In genomic region chr11:100702906-100703305, GRCm38 (mm10) we compare ENCODE assay signal across 8 mouse cellular contexts. TPM values are rescaled to one million over a fixed set of nuclear protein-coding genes. Genes with fewer than 3 reads are reported as not detected.
DNase-seq lines count a peak whose midpoint lies in the region; ATAC-seq and TF ChIP-seq lines count a peak whose summit lies in the region.

No protein-coding gene starts in this region.

- H3K4me1 ChIP-seq in heart, embryonic 13.5 days, result peaks cover 17% of the 10 kb centered on the region
- H3K4me1 ChIP-seq in spleen, adult 2 months (ENCODE audit: control insufficient read depth, insufficient read depth, insufficient read length), result peaks cover 14% of the 10 kb centered on the region; the same call in 1 of the 2 replicates
- H3K4me1 ChIP-seq in limb, embryonic 12.5 days (replicated peaks), result peaks cover 13% of the 10 kb centered on the region; the same call in 1 of the 2 replicates
- peaks cover 6% of the 10 kb centered on the region; the same call in 1 of the 2 replicates for H3K4me1 ChIP-seq in stomach, embryonic 16.5 days (ENCODE audit: control insufficient read depth, insufficient read depth, low read length)

- H3K27me3 ChIP-seq in heart, embryonic 13.5 days (replicated peaks), result 0 out of 2 replicates have a peak, but pooled peaks cover 8% of the 10 kb centered on the region
- H3K27me3 ChIP-seq in spleen, adult 2 months (ENCODE audit: control insufficient read depth, insufficient read depth, low read length), result no peaks in the 10 kb centered on the region
- 0 out of 2 replicates have a peak, but pooled peaks cover 7% of the 10 kb centered on the region for H3K27me3 ChIP-seq in limb, embryonic 12.5 days
- no peaks in the 10 kb centered on the region for H3K27me3 ChIP-seq in stomach, embryonic 16.5 days (ENCODE audit: control insufficient read depth, insufficient read depth, low read length)

- H3K36me3 ChIP-seq in heart, embryonic 13.5 days, result peaks cover 38% of the 10 kb centered on the region
- H3K36me3 ChIP-seq in spleen, adult 2 months (ENCODE audit: control insufficient read depth, insufficient read depth, low read length), result peaks cover 20% of the 10 kb centered on the region
- H3K36me3 ChIP-seq in limb, embryonic 12.5 days, result peaks cover 37% of the 10 kb centered on the region
- H3K36me3 ChIP-seq in stomach, embryonic 16.5 days (ENCODE audit: control insufficient read depth, insufficient read depth, low read length), result peaks cover 4% of the 10 kb centered on the region; the same call in 1 of the 2 replicates

- no peak for ATAC-seq in heart, embryonic 13.5 days (ENCODE audit: extremely low read depth, insufficient number of reproducible peaks, low FRiP score, low TSS enrichment)
- no peak for ATAC-seq in limb, embryonic 12.5 days (ENCODE audit: insufficient number of reproducible peaks, insufficient read depth, low FRiP score, low TSS enrichment, low read depth)
- ATAC-seq in stomach, embryonic 16.5 days (ENCODE audit: insufficient read depth, low FRiP score), result no peak; the same call in 1 of the 2 replicates

- no peak for TF ChIP-seq CTCF in spleen, adult 2 months (IDR thresholded peaks at IDR 0.05; ENCODE audit: extremely low read depth, insufficient read depth, insufficient read length, insufficient replicate concordance)

- H3K27ac ChIP-seq in heart, embryonic 13.5 days (replicated peaks), result no peak overlapping the region
- peak overlapping the region; percentile 18 for H3K27ac ChIP-seq in spleen, adult 2 months (ENCODE audit: insufficient read depth, low read length)
- H3K27ac ChIP-seq in limb, embryonic 12.5 days, result no peak overlapping the region
- H3K27ac ChIP-seq in stomach, embryonic 16.5 days (ENCODE audit: low read length), result no peak overlapping the region

- peak overlapping the region; percentile 32 for H3K4me3 ChIP-seq in heart, embryonic 13.5 days
- H3K4me3 ChIP-seq in spleen, adult 2 months (ENCODE audit: extremely low read depth, insufficient read depth, insufficient read length), result peak overlapping the region; percentile 71
- H3K4me3 ChIP-seq in limb, embryonic 12.5 days (replicated peaks), result 0 out of 2 replicates have a peak overlapping the region, but pooled peaks have one; percentile 12
- H3K4me3 ChIP-seq in stomach, embryonic 16.5 days (replicated peaks; ENCODE audit: low read length), result peak overlapping the region; percentile 35

- H3K9ac ChIP-seq in heart, embryonic 13.5 days, result peak overlapping the region; percentile 72
- H3K9ac ChIP-seq in limb, embryonic 12.5 days (replicated peaks), result no peak overlapping the region
- H3K9ac ChIP-seq in stomach, embryonic 16.5 days (ENCODE audit: low read length), result 0 out of 2 replicates have a peak overlapping the region, but pooled peaks have one; percentile 51

- WGBS in heart, embryonic 13.5 days, result 33% methylated on average over 7 of the region's 7 CpGs
- 7% methylated on average over 7 of the region's 7 CpGs for WGBS in spleen, adult 2 months
- 46% methylated on average over 7 of the region's 7 CpGs for WGBS in limb, embryonic 12.5 days
- 50% methylated on average over 7 of the region's 7 CpGs for WGBS in stomach, embryonic 16.5 days

- intact Hi-C loops in heart, postnatal 10 days (cut with DNase I), result loop anchor here (1.0 kb wide), 2 partner anchors 76 to 133 kb away; no protein-coding TSS in a partner anchor

- H3K4me2 ChIP-seq in heart, embryonic 13.5 days, result peak overlapping the region; percentile 64
- peak overlapping the region; percentile 43 for H3K4me2 ChIP-seq in limb, embryonic 12.5 days
- peak overlapping the region; percentile 52 for H3K4me2 ChIP-seq in stomach, embryonic 16.5 days (ENCODE audit: low read depth, low read length)

- no peak for TF ChIP-seq POLR2A in spleen, adult 2 months (IDR thresholded peaks at IDR 0.05; ENCODE audit: low read depth, low read length)

- no peaks in the 10 kb centered on the region for H3K9me3 ChIP-seq in heart, embryonic 13.5 days
- no peaks in the 10 kb centered on the region for H3K9me3 ChIP-seq in limb, embryonic 12.5 days
- no peaks in the 10 kb centered on the region for H3K9me3 ChIP-seq in stomach, embryonic 16.5 days (replicated peaks; ENCODE audit: control insufficient read depth, low read length)

- DNase-seq in heart, postnatal 10 days, result no peak
- no peak for DNase-seq in spleen, adult 2 months (ENCODE audit: low read depth in 1 of 2, low spot score in 2 of 2)
- no peak for DNase-seq in spleen, postnatal 14 days (ENCODE audit: low spot score in 2 of 2)
- no peak for DNase-seq in adrenal gland, postnatal 14 days
- DNase-seq in layer of hippocampus, postnatal 10 days (ENCODE audit: low spot score in 2 of 2), result no peak

RNA-seq across cellular contexts. Expression of gene Dhx58, which starts 1.2 kb away (rescaled TPM):
- polyA plus RNA-seq in heart, embryonic 13.5 days (2015; fragmentation: Nextera tagmentation; extraction: Ambion mirVana), result 1.5 and 1.9 TPM in 2 replicates
- under 1 TPM; 0.42 to 0.50 TPM for total RNA-seq in heart, postnatal 10 days (2021)
- polyA plus RNA-seq in spleen, adult 2 months (2012; rRNA removed), result 15.1 and 17.6 TPM in 2 replicates
- polyA plus RNA-seq in limb, embryonic 12.5 days (2016; fragmentation: Nextera tagmentation; extraction: Ambion mirVana), result 3.3 and 3.8 TPM in 2 replicates
- 2.8 and 3.6 TPM in 2 replicates for polyA plus RNA-seq in stomach, embryonic 16.5 days (2015; fragmentation: Nextera tagmentation; extraction: Ambion mirVana)
- total RNA-seq in adrenal gland, postnatal 14 days (2021), result 15.8 and 16.2 TPM in 2 replicates
- 1 to 10 TPM; 1.2 to 1.9 TPM for total RNA-seq in layer of hippocampus, postnatal 10 days (2021)

RNA-seq across cellular contexts. Expression of gene Kat2a, which starts 9.4 kb away (rescaled TPM):
- polyA plus RNA-seq in heart, embryonic 13.5 days (2015; fragmentation: Nextera tagmentation; extraction: Ambion mirVana), result 33.4 and 34.7 TPM in 2 replicates
- total RNA-seq in heart, postnatal 10 days (2021), result 10 to 100 TPM; 16.1 to 16.6 TPM
- polyA plus RNA-seq in spleen, adult 2 months (2012; rRNA removed), result 31.1 and 39.0 TPM in 2 replicates
- 64.0 and 65.8 TPM in 2 replicates for polyA plus RNA-seq in limb, embryonic 12.5 days (2016; fragmentation: Nextera tagmentation; extraction: Ambion mirVana)
- polyA plus RNA-seq in stomach, embryonic 16.5 days (2015; fragmentation: Nextera tagmentation; extraction: Ambion mirVana), result 40.6 and 41.5 TPM in 2 replicates
- total RNA-seq in adrenal gland, postnatal 14 days (2021), result 39.9 and 44.6 TPM in 2 replicates
- total RNA-seq in layer of hippocampus, postnatal 10 days (2021), result 10 to 100 TPM; 61.6 to 66.2 TPM

RNA-seq across cellular contexts. Expression of gene Zfp385c, which starts 10.7 kb away (rescaled TPM):
- 0.09 and 0.51 TPM in 2 replicates for polyA plus RNA-seq in heart, embryonic 13.5 days (2015; fragmentation: Nextera tagmentation; extraction: Ambion mirVana)
- total RNA-seq in heart, postnatal 10 days (2021), result under 1 TPM; 0.30 to 0.65 TPM
- 0.50 and 0.60 TPM in 2 replicates for polyA plus RNA-seq in spleen, adult 2 months (2012; rRNA removed)
- 0.70 and 0.74 TPM in 2 replicates for polyA plus RNA-seq in limb, embryonic 12.5 days (2016; fragmentation: Nextera tagmentation; extraction: Ambion mirVana)
- 0.19 and 0.27 TPM in 2 replicates for polyA plus RNA-seq in stomach, embryonic 16.5 days (2015; fragmentation: Nextera tagmentation; extraction: Ambion mirVana)
- 0.19 TPM in 1 of 2 replicates, not detected in the other for total RNA-seq in adrenal gland, postnatal 14 days (2021)
- total RNA-seq in layer of hippocampus, postnatal 10 days (2021), result under 1 TPM; 0.54 to 0.57 TPM

RNA-seq across cellular contexts. Expression of gene Hspb9, which starts 10.7 kb away (rescaled TPM):
- polyA plus RNA-seq in heart, embryonic 13.5 days (2015; fragmentation: Nextera tagmentation; extraction: Ambion mirVana), result 0.21 TPM in 1 of 2 replicates, not detected in the other
- total RNA-seq in heart, postnatal 10 days (2021), result not detected
- 0.36 TPM in 1 of 2 replicates, not detected in the other for polyA plus RNA-seq in spleen, adult 2 months (2012; rRNA removed)
- polyA plus RNA-seq in limb, embryonic 12.5 days (2016; fragmentation: Nextera tagmentation; extraction: Ambion mirVana), result 0.47 TPM in 1 of 2 replicates, not detected in the other
- 0.36 TPM in 1 of 2 replicates, not detected in the other for polyA plus RNA-seq in stomach, embryonic 16.5 days (2015; fragmentation: Nextera tagmentation; extraction: Ambion mirVana)
- not detected in 2 replicates for total RNA-seq in adrenal gland, postnatal 14 days (2021)
- not detected for total RNA-seq in layer of hippocampus, postnatal 10 days (2021)

RNA-seq across cellular contexts. Expression of gene Rab5c, which starts 35.1 kb away (rescaled TPM):
- polyA plus RNA-seq in heart, embryonic 13.5 days (2015; fragmentation: Nextera tagmentation; extraction: Ambion mirVana), result 13.4 and 13.6 TPM in 2 replicates
- 10 to 100 TPM; 85.3 to 97.8 TPM for total RNA-seq in heart, postnatal 10 days (2021)
- polyA plus RNA-seq in spleen, adult 2 months (2012; rRNA removed), result 183 and 200 TPM in 2 replicates
- 14.3 and 24.3 TPM in 2 replicates for polyA plus RNA-seq in limb, embryonic 12.5 days (2016; fragmentation: Nextera tagmentation; extraction: Ambion mirVana)
- 33.2 and 33.9 TPM in 2 replicates for polyA plus RNA-seq in stomach, embryonic 16.5 days (2015; fragmentation: Nextera tagmentation; extraction: Ambion mirVana)
- 170 and 175 TPM in 2 replicates for total RNA-seq in adrenal gland, postnatal 14 days (2021)
- 100 to 1,000 TPM; 152 to 165 TPM for total RNA-seq in layer of hippocampus, postnatal 10 days (2021)

Comparison
In these comparisons a context has a peak if more than half of its experiments do, and no peak if none do; other contexts are left out.
1. H3K4me3 ChIP-seq: peak in every context shown above with its lines; median percentile 71 in spleen, adult 2 months; 35 in stomach, embryonic 16.5 days; 32 in heart, embryonic 13.5 days; 12 in limb, embryonic 12.5 days.